Mouse (Mus musculus) ES-Bruce4 (cell line): Measurements from ENCODE around the gene Ltk. TPM values are rescaled to one million over a fixed set of nuclear protein-coding genes. Genes with fewer than 3 reads are reported as not detected.
"Not testable (repeated sequence)": the region's sequence is repeated elsewhere in the genome, so short reads cannot be mapped to it uniquely, and the experiment has no call there.

Experiments
- H3K27ac ChIP-seq: 2 replicates; pipeline ENCODE4 v1.5.1; 2012; ENCODE audit warnings: low read length, inconsistent platforms; ENCODE audit not compliant: insufficient read depth
- H3K27me3 ChIP-seq: 2 replicates; pipeline ENCODE4 v1.6.1; 2012; ENCODE audit warnings: mild to moderate bottlenecking, low read length, inconsistent platforms; ENCODE audit not compliant: control insufficient read depth, poor library complexity, insufficient read depth, severe bottlenecking
- H3K36me3 ChIP-seq: 2 replicates; pipeline ENCODE4 v1.6.1; 2012; ENCODE audit warnings: inconsistent platforms, mild to moderate bottlenecking, low read length, moderate library complexity; ENCODE audit not compliant: control insufficient read depth, poor library complexity, insufficient read depth, severe bottlenecking
- H3K4me1 ChIP-seq: one replicate; pipeline ENCODE4 v1.8.1; 2011; ENCODE audit warnings: low read length; ENCODE audit not compliant: control insufficient read depth, insufficient read depth
- H3K4me3 ChIP-seq: 2 replicates; pipeline ENCODE4 v1.5.1; 2011; ENCODE audit warnings: low read depth, mild to moderate bottlenecking, low read length
- H3K9ac ChIP-seq: 2 replicates; pipeline ENCODE4 v1.6.1; 2012; ENCODE audit warnings: low read depth, mild to moderate bottlenecking, inconsistent platforms; ENCODE audit not compliant: poor library complexity, severe bottlenecking
- H3K9me3 ChIP-seq: replicated peaks from 2 replicates; pipeline ENCODE4 v1.6.1; 2012; ENCODE audit warnings: mild to moderate bottlenecking, low read length, inconsistent platforms; ENCODE audit not compliant: control insufficient read depth, poor library complexity, insufficient read depth, severe bottlenecking
- CTCF ChIP-seq: IDR thresholded peaks from one replicate; pipeline ENCODE4 v1.8.1; 2011; ENCODE audit warnings: low read depth, low read length
- EP300 ChIP-seq: IDR thresholded peaks from 2 replicates; pipeline ENCODE4 v1.6.1; 2011; ENCODE audit warnings: low read depth, low read length; ENCODE audit not compliant: insufficient read depth
- POLR2A ChIP-seq: IDR thresholded peaks from one replicate; pipeline ENCODE4 v1.8.1; 2011; ENCODE audit warnings: low read length; ENCODE audit not compliant: insufficient read depth
- polyA plus RNA-seq: library from polyadenylated mRNA; stranded (reverse); fragments of >200 nt; gene quantifications from 2 replicates; pipeline ENCODE4 v1.2.4, GENCODE M21; 2011; ENCODE audit warnings: low read depth; ENCODE audit not compliant: missing spikeins, insufficient read depth, insufficient read length

The Ltk gene
- polyA plus RNA-seq, 1 experiment = 1.1 TPM

DNA sequence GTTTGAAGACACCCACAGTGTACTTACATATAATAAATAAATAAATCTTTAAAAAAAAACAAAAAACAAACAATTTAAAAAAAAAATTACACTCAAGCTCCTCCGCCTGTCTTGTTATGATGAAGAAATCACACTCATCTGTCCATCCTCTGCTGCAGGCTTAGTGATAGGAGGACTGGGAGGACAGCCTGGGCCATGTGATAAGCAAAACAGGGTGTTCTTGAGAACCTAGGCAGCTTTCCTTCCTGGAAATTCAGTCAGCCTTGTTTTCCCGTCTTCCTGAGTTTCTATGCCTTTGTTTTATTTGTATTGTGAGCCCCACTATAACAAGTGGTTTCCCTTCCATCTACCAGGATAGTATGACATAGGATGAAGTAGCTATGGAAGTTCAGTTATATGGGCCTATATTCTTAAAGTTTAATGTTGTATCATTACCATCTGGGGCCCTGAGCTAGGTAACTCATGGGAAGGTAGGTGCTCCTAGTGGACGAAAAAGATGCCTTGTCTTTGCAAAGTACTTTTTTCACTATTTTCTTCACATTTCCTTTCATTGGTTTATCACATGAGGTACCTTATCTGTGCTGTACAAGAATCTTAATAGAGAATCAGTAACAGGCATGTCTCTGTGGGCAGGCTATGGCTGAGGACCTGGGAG lies 32.3 kb downstream of the Ltk start:
- Histone ChIP-seq H3K4me1 (no peaks in the 10 kb centered on the region), H3K4me3 (no peak overlapping the region), H3K27me3 (no peaks in the 10 kb centered on the region), H3K9me3 (no peaks in the 10 kb centered on the region), H3K9ac (no peak overlapping the region), H3K27ac (no peak overlapping the region), H3K36me3 (peaks cover 44% of the 10 kb centered on the region)
- TF ChIP-seq CTCF (no peak), POLR2A (no peak), EP300 (no peak)

DNA sequence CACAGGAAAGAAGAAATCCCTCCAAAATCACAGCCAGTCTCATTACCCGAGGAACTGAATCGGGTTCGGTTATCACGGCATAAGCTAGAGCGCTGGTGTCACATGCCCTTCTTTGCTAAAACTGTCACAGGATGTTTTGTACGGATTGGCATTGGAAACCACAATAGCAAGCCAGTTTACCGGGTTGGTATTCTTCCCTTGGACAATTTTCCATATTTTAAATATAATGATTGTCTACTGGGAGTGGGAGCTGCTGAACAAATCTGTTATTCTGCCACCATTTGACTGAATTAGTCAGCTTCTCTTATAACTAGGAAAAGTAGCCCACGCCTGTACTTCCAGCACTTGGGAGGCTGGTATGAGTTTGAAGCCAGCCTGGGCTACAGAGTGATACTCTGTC lies 39.2 kb downstream of the Ltk start:
- H3K36me3 ChIP-seq = peaks cover 37% of the 10 kb centered on the region

DNA sequence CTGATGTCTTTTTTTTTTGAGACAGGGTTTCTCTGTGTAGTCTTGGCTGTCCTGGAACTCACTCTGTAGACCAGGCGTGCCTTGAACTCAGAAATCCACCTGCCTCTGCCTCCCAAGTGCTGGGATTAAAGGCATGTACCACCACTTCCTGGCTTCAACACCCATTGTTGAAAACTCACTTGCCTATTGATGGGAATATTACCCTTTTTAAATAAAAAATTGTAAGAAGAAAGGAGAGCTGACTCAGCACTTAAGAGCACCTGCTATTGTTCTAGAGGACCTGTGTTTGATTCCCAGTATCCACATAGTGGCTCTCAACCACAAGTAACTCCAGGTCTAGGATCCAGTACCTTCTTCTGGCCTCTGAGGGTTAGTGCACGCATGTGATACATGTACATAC lies 44.4 kb downstream of the Ltk start:
- not testable (repeated sequence) for H3K9ac ChIP-seq, H3K27me3 ChIP-seq, H3K27ac ChIP-seq, H3K9me3 ChIP-seq, H3K4me1 ChIP-seq, H3K4me3 ChIP-seq
- H3K36me3 ChIP-seq = peaks cover 30% of the 10 kb centered on the region

More for the DNA sequence above, 39.2 kb downstream of the Ltk start:
- Histone ChIP-seq H3K27me3 (no peaks in the 10 kb centered on the region), H3K4me3 (no peak overlapping the region), H3K27ac (no peak overlapping the region), H3K9me3 (no peaks in the 10 kb centered on the region), H3K9ac (no peak overlapping the region), H3K4me1 (no peaks in the 10 kb centered on the region)
- TF ChIP-seq POLR2A = no peak
- TF ChIP-seq EP300 = no peak
- TF ChIP-seq CTCF = no peak

DNA sequence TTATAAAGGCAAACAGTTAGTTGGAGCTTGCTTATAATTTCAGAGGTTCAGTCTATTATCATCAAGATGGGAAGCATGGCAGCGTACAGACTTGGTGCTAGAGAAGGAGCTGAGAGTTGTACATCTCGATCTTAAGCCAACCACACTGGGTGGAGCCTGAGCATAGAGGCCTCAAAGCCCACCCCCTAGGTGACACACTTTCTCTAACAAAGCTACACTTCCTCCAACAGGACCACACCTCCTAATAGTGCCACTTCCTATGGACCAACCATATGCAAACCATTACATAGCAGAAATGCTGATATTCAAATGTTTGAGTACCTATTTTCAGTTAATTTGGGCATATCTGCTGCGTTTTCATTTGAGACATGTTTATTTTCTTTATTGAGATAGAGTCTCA lies 50.2 kb downstream of the Ltk start:
- H3K9me3 ChIP-seq = no peaks in the 10 kb centered on the region
- no peaks in the 10 kb centered on the region for H3K27me3 ChIP-seq
- TF ChIP-seq EP300 (no peak), POLR2A (no peak)
- H3K4me3 ChIP-seq = no peak overlapping the region
- peaks cover 25% of the 10 kb centered on the region for H3K36me3 ChIP-seq
- peaks cover 1% of the 10 kb centered on the region for H3K4me1 ChIP-seq
- no peak overlapping the region for H3K27ac ChIP-seq
- H3K9ac ChIP-seq = no peak overlapping the region

DNA sequence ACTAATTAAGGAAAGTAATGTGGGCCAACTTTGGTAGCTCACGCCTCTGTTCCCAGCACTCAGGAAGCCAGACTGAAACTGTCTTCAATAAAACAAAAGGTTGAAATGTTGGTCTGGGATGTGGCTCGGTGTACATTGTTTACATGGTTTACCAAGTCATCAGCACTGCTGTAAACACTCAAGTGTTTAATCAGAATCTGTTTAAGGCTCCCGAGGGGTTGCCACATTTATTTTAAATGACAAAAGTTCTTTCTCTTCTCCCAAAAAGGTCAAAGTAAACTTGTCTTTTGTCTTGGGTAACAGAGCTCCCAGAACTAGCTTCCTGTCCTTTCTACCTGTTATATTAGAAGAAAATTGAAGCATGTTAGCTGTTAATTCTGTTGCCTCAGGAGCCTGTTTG lies 52.6 kb downstream of the Ltk start:
- Histone ChIP-seq H3K36me3 (peaks cover 20% of the 10 kb centered on the region; the same call in 1 of the 2 replicates), H3K4me3 (no peak overlapping the region), H3K9ac (no peak overlapping the region), H3K27me3 (no peaks in the 10 kb centered on the region), H3K4me1 (peaks cover 1% of the 10 kb centered on the region), H3K9me3 (no peaks in the 10 kb centered on the region), H3K27ac (peak overlapping the region; percentile 86)
- TF ChIP-seq POLR2A (no peak), CTCF (no peak), EP300 (no peak)

DNA sequence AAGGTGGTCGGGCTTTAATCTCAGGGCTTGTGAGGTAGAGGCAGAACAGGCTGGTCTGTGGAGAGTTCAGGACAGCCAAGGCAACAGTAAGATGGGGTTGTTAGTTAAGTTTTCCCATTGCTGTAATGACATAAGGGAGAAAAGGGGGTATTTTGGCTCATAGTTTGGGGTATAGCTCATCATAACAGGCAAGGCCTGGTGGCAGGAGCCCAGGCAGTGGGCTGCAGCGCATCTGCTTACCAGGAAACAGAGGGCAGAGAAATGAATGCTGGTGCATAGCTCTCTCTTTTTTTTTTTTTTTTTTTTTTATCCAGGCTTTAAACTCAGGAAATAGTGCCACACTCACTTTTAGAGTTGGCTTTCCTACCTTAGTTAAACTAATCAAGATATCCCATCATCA lies 57.1 kb downstream of the Ltk start:
- Histone ChIP-seq H3K36me3 (peaks cover 11% of the 10 kb centered on the region; the same call in 1 of the 2 replicates), H3K27ac (no peak overlapping the region), H3K9me3 (no peaks in the 10 kb centered on the region), H3K9ac (no peak overlapping the region), H3K27me3 (no peaks in the 10 kb centered on the region), H3K4me1 (peaks cover 1% of the 10 kb centered on the region), H3K4me3 (no peak overlapping the region)
- TF ChIP-seq POLR2A = no peak
- no peak for TF ChIP-seq CTCF
- TF ChIP-seq EP300 = no peak

Other genes starting within 250 kb of the Ltk start
- gene Exd1, start 212.8 kb downstream of the Ltk start, polyA plus RNA-seq = 1.8 and 2.4 TPM in 2 replicates
- gene Chp1, start 212.7 kb downstream of the Ltk start, polyA plus RNA-seq = 50.6 and 52.6 TPM in 2 replicates
- gene Nusap1, start 142.1 kb downstream of the Ltk start, polyA plus RNA-seq = 185 and 189 TPM in 2 replicates
- gene Oip5, start 142.0 kb downstream of the Ltk start, polyA plus RNA-seq = 45.3 and 53.0 TPM in 2 replicates
- gene Ndufaf1, start 97.6 kb downstream of the Ltk start, polyA plus RNA-seq = 56.0 and 59.3 TPM in 2 replicates
- gene Rtf1, start 85.4 kb downstream of the Ltk start, polyA plus RNA-seq = 34.9 and 47.3 TPM in 2 replicates
- 1.6 and 1.7 TPM in 2 replicates for gene Itpka, start 18.1 kb downstream of the Ltk start, polyA plus RNA-seq
- gene Rpap1, start 27.1 kb upstream of the Ltk start, polyA plus RNA-seq = 42.6 and 43.3 TPM in 2 replicates
- 38.4 and 45.2 TPM in 2 replicates for gene Tyro3, start 37.3 kb upstream of the Ltk start, polyA plus RNA-seq
- gene Mga, start 136.8 kb upstream of the Ltk start, polyA plus RNA-seq = 137 and 147 TPM in 2 replicates
- gene Mapkbp1, start 212.3 kb upstream of the Ltk start, polyA plus RNA-seq = 9.2 and 13.4 TPM in 2 replicates